Mouse (Mus musculus) heart, embryonic 12.5 days (tissue): ENCODE measurements around the gene Grn. TPM values are rescaled to one million over a fixed set of nuclear protein-coding genes. Genes with fewer than 3 reads are reported as not detected.
"Not testable (repeated sequence)": the region's sequence is repeated elsewhere in the genome, so short reads cannot be mapped to it uniquely, and the experiment has no call there.

Experiments
- ATAC-seq: fragments of 200-750 bp; cut with Nextera tagmentation; 2 replicates; pipeline ENCODE4 v1.8.0; 2017; ENCODE audit warnings: moderate TSS enrichment, moderate library complexity; ENCODE audit not compliant: insufficient number of reproducible peaks, low FRiP score
- H3K27ac ChIP-seq: fragments of 300-500 bp; sonication (generic); 2 replicates; pipeline ENCODE4 v1.5.1; 2016; ENCODE audit warnings: mild to moderate bottlenecking, moderate library complexity; ENCODE audit not compliant: poor library complexity, severe bottlenecking
- H3K27me3 ChIP-seq: fragments of 300-500 bp; sonication (generic); replicated peaks from 2 replicates; pipeline ENCODE4 v1.6.1; 2016; ENCODE audit warnings: mild to moderate bottlenecking, moderate library complexity
- H3K36me3 ChIP-seq: fragments of 300-500 bp; sonication (generic); 2 replicates; pipeline ENCODE4 v1.6.1; 2016; ENCODE audit warnings: mild to moderate bottlenecking, moderate library complexity
- H3K4me1 ChIP-seq: fragments of 300-500 bp; sonication (generic); replicated peaks from 2 replicates; pipeline ENCODE4 v1.6.1; 2016; ENCODE audit warnings: mild to moderate bottlenecking
- H3K4me2 ChIP-seq: fragments of 300-500 bp; sonication (generic); 2 replicates; pipeline ENCODE4 v1.6.1; 2016; ENCODE audit warnings: mild to moderate bottlenecking, moderate library complexity
- H3K4me3 ChIP-seq: fragments of 300-500 bp; sonication (generic); 2 replicates; pipeline ENCODE4 v1.5.1; 2016; ENCODE audit warnings: mild to moderate bottlenecking
- H3K9ac ChIP-seq: fragments of 300-500 bp; sonication (generic); 2 replicates; pipeline ENCODE4 v1.6.1; 2016; ENCODE audit warnings: mild to moderate bottlenecking, moderate library complexity
- H3K9me3 ChIP-seq: fragments of 300-500 bp; sonication (generic); replicated peaks from 2 replicates; pipeline ENCODE4 v1.6.1; 2016; ENCODE audit warnings: mild to moderate bottlenecking, moderate library complexity
- WGBS: fragments of 180-500 bp; shearing (Covaris S2); methylation state at CpG from one replicate; pipeline ENCODE4 v1.1.7; 2016; 5-methylcytosine and 5-hydroxymethylcytosine counted together
- polyA plus RNA-seq: library from polyadenylated mRNA; unstranded; fragments of >200 nt; fragmentation: Nextera tagmentation; extraction: Ambion mirVana; gene quantifications from 2 replicates; pipeline ENCODE4 v1.2.1, GENCODE M21; 2016

Grn gene
- polyA plus RNA-seq, 1 experiment from 2014 or later, result 191 TPM

DNA sequence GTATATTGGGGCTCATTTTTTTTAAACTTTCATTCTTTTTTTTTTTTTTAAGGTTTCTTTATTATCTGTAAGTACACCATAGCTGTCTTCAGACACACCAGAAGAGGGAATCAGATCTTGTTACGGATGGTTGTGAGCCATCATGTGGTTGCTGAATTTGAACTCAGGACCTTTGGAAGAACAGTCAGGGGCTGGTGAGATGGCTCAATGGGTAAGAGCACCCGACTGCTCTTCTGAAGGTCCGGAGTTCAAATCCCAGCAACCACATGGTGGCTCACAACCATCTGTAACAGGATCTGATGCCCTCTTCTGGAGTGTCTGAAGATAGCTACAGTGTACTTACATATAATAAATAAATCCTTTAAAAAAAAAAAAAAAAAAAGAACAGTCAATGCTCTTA, 19.8 kb upstream of the Grn start:
- H3K9me3 ChIP-seq, H3K4me2 ChIP-seq, H3K9ac ChIP-seq, H3K36me3 ChIP-seq, H3K27ac ChIP-seq, H3K27me3 ChIP-seq, H3K4me3 ChIP-seq, ATAC-seq: not testable (repeated sequence)
- 91% methylated on average over 3 of the region's 3 CpGs for WGBS
- peaks cover 28% of the 10 kb centered on the region for H3K4me1 ChIP-seq

DNA sequence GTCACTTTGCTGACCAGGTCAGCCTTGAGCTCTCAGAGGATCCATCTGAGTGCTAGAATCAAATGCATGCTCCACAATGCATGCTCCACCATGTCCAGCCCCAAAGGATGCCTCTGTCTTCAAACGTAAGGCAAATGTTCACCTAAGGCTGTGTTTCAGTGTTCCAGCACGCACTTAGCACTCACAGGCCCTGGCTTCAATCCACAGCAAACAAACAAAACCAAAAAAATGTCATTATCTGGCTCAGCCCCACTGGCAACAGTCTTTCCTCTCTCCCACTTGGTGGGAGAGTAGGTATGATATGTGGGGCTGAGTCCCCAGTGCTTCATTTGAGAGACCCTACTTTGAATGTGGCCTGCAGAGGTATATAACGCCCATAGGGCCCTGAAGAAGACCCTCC, 19.1 kb upstream of the Grn start:
- WGBS, result 76% methylated on average over 3 of the region's 3 CpGs
- Histone ChIP-seq H3K27ac (no peak overlapping the region), H3K9ac (no peak overlapping the region), H3K4me3 (no peak overlapping the region), H3K9me3 (no peaks in the 10 kb centered on the region), H3K4me2 (no peak overlapping the region), H3K4me1 (peaks cover 20% of the 10 kb centered on the region), H3K27me3 (no peaks in the 10 kb centered on the region), H3K36me3 (no peaks in the 10 kb centered on the region)
- no peak for ATAC-seq

DNA sequence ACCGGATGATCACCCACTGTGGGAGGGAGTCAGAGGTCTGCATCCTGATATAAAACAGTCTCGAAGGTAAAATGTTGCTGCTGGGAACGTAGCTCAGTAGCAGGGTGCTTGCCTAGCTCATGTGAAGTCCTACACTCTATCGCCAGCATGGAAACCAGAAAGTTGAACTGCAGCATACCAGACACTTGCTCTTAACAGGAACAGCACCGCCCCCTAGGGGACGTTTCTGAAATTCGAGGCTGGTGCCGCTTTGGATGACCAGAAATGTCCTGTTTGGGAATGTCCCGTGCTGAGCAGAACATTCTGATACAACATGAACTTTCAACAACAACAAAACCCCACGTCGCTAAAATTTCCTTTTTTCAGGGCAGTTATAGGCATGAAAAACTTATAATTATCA, 18.4 kb upstream of the Grn start:
- peaks cover 15% of the 10 kb centered on the region for H3K4me1 ChIP-seq
- H3K9me3 ChIP-seq, result no peaks in the 10 kb centered on the region
- H3K27me3 ChIP-seq, result no peaks in the 10 kb centered on the region
- 0 out of 2 replicates have a peak overlapping the region, but pooled peaks have one; percentile 18 for H3K4me2 ChIP-seq
- ATAC-seq, result no peak
- H3K27ac ChIP-seq, result no peak overlapping the region
- WGBS, result 8% methylated on average over 11 of the region's 11 CpGs
- H3K4me3 ChIP-seq, result no peak overlapping the region
- no peaks in the 10 kb centered on the region for H3K36me3 ChIP-seq
- no peak overlapping the region for H3K9ac ChIP-seq

DNA sequence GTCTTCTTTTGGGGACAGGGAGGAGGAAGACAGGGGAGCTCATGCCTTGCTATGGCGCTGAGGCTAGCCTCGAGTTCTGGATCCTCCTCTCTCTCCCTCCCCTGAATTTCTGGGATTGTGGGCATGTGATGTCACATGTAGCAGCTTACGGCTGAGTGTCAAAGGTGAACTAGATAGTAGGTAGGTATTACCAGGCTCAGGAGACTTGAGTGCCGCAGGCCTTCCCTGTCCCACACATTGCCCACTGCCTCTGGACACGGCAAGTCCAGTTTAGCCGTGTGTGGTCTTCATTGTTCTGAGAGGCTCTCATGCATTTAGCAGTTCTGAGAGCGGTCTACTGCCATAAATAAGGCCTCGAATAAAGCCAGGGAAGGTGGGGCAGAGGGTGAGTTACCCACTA, 17.1 kb upstream of the Grn start:
- no peak for ATAC-seq
- no peak overlapping the region; the same call in 1 of the 2 replicates for H3K9ac ChIP-seq
- H3K4me1 ChIP-seq, result peaks cover 15% of the 10 kb centered on the region
- no peak overlapping the region for H3K4me3 ChIP-seq
- H3K27ac ChIP-seq, result no peak overlapping the region
- H3K9me3 ChIP-seq, result no peaks in the 10 kb centered on the region
- WGBS, result 71% methylated on average over 8 of the region's 8 CpGs
- no peak overlapping the region for H3K4me2 ChIP-seq
- H3K36me3 ChIP-seq, result no peaks in the 10 kb centered on the region
- H3K27me3 ChIP-seq, result no peaks in the 10 kb centered on the region

DNA sequence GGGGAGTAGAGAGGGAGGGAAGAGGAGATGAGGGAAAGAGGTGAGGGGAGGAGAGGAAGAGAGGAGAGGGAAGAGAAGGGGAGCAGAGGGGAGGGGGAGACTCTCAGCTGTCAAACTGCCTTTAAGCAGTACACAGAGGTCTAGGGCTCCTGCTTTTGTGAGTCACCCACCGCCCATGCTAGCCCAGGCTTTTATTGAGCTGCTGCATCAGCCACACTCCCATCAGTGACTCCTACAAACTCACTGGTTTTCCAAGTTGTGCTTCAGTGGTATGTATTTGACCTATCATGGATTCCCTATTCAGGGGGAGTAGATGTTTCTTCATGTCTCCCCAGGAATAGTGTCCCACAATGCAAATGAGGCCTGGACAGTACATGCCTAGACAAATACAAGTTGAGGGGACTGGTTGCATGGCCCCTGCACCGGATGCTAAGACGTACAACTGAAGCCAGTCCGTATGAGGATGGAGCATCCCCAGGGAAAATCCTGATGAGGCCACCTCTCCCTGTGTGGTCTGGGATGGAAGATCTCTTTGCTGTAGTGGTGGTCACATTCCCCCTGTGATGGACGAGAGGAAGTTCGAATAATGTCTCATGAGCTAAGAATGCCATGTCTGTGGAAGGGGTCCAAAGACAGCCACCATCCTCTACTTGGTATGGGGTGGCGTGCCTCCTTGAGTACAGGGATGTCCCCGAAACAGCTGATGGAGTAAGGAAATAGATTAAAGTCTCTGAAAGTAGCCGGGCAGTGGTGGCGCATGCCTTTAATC, 14.9 kb upstream of the Grn start:
- Histone ChIP-seq H3K36me3 (no peaks in the 10 kb centered on the region), H3K4me1 (peaks cover 8% of the 10 kb centered on the region; the same call in 1 of the 2 replicates), H3K9me3 (no peaks in the 10 kb centered on the region), H3K27me3 (no peaks in the 10 kb centered on the region), H3K27ac (no peak overlapping the region), H3K4me2 (no peak overlapping the region), H3K9ac (no peak overlapping the region), H3K4me3 (no peak overlapping the region)
- WGBS, result 72% methylated on average over 10 of the region's 10 CpGs
- ATAC-seq, result no peak

DNA sequence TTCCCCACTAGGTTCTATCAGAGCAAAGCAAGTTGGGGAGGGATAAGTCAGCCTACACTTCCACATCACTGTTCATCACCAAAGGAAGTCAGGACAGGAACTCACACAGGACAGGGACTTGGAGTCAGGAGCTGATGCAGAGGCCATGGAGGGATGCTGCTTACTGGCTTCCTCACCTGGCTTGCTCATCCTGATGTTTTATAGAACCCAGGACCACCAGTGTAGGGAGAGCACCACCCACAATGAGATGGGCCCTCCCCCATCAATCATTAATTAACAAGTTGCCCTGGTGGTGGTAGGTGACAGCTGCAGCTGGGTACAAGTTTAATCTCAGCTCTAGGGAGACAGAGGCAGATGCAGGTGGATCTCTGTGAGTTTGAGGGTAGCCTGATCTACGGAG, 13.0 kb upstream of the Grn start:
- no peak for ATAC-seq
- H3K36me3 ChIP-seq, result no peaks in the 10 kb centered on the region
- no peak overlapping the region for H3K4me2 ChIP-seq
- no peaks in the 10 kb centered on the region for H3K27me3 ChIP-seq
- WGBS, result 70% methylated on average over 1 of the region's 1 CpGs
- no peak overlapping the region for H3K4me3 ChIP-seq
- no peaks in the 10 kb centered on the region for H3K9me3 ChIP-seq
- H3K9ac ChIP-seq, result no peak overlapping the region
- H3K27ac ChIP-seq, result no peak overlapping the region
- H3K4me1 ChIP-seq, result no peaks in the 10 kb centered on the region

DNA sequence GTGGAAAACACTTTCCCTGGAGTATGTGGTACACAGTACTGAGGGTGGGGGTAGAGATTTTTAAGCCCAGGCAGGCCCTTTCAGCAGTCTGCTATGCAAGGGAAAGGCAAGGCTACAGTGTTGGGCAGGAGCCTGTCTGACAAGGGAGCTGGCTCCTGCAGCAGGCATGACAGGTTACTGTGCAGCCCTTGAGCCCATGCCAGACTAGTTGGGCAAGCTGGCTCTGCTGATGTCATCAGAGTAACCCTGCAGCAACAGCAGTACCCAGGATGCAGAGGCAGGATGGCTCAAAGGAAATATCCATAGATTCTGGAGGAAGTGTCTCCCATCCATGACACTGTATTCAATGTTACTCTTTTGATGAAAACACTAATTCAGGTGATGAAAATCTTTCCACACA, 11.2 kb upstream of the Grn start:
- Histone ChIP-seq H3K36me3 (no peaks in the 10 kb centered on the region), H3K9ac (no peak overlapping the region), H3K9me3 (no peaks in the 10 kb centered on the region), H3K4me3 (no peak overlapping the region), H3K27me3 (no peaks in the 10 kb centered on the region), H3K27ac (no peak overlapping the region), H3K4me2 (no peak overlapping the region), H3K4me1 (no peaks in the 10 kb centered on the region)
- no peak for ATAC-seq

DNA sequence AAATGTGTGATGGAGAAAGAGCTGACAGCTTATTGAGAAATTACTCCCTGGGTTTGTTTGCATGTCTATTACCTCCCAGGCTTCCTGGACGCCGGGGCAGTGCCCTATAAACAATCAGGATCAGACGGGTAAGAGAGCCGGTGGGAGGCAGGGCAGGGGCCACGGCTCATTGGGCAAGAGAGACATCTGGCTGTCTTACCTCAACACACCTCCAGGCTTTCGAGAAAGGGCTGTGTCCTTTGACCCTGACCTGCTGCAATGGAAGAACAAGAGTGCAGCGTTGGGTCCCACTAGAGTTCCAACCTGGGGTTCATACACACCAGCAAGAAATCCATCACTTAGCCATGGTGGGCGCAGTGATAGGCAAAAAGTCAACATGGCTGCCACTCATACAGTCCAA, 8.6 kb upstream of the Grn start:
- Histone ChIP-seq H3K4me3 (no peak overlapping the region), H3K36me3 (no peaks in the 10 kb centered on the region), H3K4me1 (no peaks in the 10 kb centered on the region), H3K27ac (no peak overlapping the region), H3K9me3 (no peaks in the 10 kb centered on the region), H3K4me2 (no peak overlapping the region), H3K27me3 (no peaks in the 10 kb centered on the region), H3K9ac (no peak overlapping the region)
- WGBS, result 68% methylated on average over 8 of the region's 8 CpGs
- ATAC-seq, result no peak

DNA sequence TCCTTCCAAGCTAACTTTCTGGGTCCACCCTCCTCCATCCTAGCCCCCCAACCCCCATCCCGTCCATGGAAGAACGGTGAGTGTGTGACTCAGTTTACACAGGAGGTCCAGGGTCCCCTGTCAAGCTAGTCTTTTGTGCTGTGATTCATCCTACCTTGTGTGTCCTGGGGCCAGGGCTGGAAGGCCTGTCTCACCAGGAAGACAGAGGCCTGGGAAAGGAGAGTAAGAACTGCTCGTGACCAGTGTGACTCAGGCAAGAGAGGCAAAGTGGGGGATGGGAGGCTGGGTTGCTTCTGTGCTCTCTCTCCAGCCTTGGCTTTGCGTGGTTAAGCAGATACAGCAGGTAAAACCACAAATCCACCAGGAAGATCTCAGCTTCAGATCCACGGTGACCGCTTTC, 5.4 kb upstream of the Grn start:
- no peaks in the 10 kb centered on the region for H3K36me3 ChIP-seq
- H3K27me3 ChIP-seq, result no peaks in the 10 kb centered on the region
- no peak overlapping the region for H3K27ac ChIP-seq
- H3K9me3 ChIP-seq, result no peaks in the 10 kb centered on the region
- H3K4me2 ChIP-seq, result no peak overlapping the region
- ATAC-seq, result no peak
- no peak overlapping the region for H3K9ac ChIP-seq
- H3K4me3 ChIP-seq, result no peak overlapping the region
- peaks cover 5% of the 10 kb centered on the region for H3K4me1 ChIP-seq
- WGBS, result 71% methylated on average over 6 of the region's 6 CpGs

DNA sequence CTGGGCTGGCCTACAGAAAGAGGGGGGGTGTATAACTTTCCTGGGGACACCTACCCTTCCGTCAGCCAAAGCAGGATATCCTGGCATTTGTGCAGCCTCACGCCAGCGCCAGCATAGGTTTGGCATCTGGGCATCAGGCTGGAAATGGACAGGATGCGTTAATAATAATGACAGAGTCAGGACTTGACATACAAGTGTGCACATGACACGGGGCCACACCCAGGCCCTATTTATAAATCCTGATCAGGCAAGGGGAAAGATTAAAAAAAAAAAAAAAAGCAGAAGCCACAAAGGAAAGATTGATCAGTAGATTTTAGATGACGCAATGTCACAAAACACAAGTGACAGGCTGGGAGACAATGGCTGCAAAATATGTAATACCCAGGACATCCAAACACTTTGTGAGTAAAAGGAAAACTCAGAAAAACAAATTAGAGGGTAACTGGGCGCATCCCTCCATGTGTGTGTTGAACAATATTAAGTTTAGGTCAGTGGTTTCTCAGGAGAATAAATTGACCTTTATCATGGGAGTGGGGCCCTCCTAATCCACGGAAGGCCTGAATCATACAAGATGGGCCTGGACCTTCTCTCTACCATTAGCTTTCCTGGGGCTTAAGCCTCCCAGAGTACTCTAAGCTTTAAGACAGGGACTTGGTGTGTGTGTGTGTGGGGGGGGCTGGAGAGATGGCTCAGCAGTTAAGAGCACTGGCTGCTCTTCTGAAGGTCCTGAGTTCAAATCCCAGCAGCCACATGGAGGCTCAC, 4.4 kb upstream of the Grn start:
- no peak overlapping the region for H3K27ac ChIP-seq
- H3K4me1 ChIP-seq, result peaks cover 8% of the 10 kb centered on the region
- H3K27me3 ChIP-seq, result no peaks in the 10 kb centered on the region
- 70% methylated on average over 8 of the region's 8 CpGs for WGBS
- H3K4me2 ChIP-seq, result no peak overlapping the region
- H3K9ac ChIP-seq, result no peak overlapping the region
- no peaks in the 10 kb centered on the region for H3K9me3 ChIP-seq
- no peaks in the 10 kb centered on the region for H3K36me3 ChIP-seq
- no peak for ATAC-seq
- no peak overlapping the region for H3K4me3 ChIP-seq

DNA sequence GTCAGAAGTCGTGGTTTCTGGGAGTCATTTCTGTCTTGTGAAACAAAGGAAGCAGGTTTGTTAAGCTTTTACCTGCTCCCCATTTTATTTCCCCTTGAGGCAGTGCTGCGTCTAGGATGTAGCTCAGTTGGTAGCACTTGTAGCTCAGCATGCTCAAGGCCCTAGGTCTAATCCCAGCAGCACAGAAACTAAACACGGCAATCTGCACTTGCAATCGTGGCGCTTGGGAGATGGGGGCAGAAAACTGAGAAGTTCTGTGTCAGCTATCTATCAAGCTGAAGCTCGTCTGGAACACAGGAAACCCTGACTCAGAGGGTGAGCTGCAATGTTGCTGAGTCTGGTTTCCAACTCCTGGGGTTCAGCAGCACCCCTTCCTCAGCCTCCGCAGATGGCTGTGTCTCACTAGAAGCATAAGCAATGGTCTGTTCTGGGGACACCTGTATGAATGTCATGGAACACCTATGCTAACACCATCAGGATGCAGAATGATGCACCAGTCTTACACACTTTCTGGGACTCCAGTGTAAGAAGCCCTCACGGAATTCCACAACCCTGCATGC, 1.1 kb upstream of the Grn start:
- Histone ChIP-seq H3K4me1 (peaks cover 26% of the 10 kb centered on the region), H3K27ac (no peak overlapping the region), H3K4me2 (peak overlapping the region; percentile 84), H3K9ac (peak overlapping the region; percentile 47; the same call in 1 of the 2 replicates), H3K9me3 (no peaks in the 10 kb centered on the region), H3K36me3 (0 out of 2 replicates have a peak, but pooled peaks cover 10% of the 10 kb centered on the region), H3K4me3 (peak overlapping the region; percentile 72; the same call in 1 of the 2 replicates), H3K27me3 (no peaks in the 10 kb centered on the region)
- ATAC-seq, result no peak
- 57% methylated on average over 8 of the region's 8 CpGs for WGBS
